Mouse (Mus musculus) Patski (cell line): ENCODE results near the gene Bcl2. TPM values are rescaled to one million over a fixed set of nuclear protein-coding genes. Genes with fewer than 3 reads are reported as not detected.

ENCODE experiments used
- ATAC-seq: fragments of 100-300 bp; one replicate; pipeline ENCODE4 v1.8.0; 2021
- CTCF ChIA-PET: fragments of 350-600 bp; sonication (Branson Sonifier 250); formaldehyde crosslinking; loops from one replicate; lab custom pipeline; 2022; ENCODE audit warnings: inconsistent platforms; lab: Charles Lee
- POLR2A ChIA-PET: fragments of 350-600 bp; sonication (Branson Sonifier 250); formaldehyde crosslinking; loops from one replicate; lab custom pipeline; 2022; ENCODE audit warnings: antibody characterized with exemption, inconsistent platforms; lab: Charles Lee
- DNase-seq: peaks from one replicate; pipeline ENCODE4 v3.0.0-alpha.2; 2011; ENCODE audit warnings: low read depth, low spot score
- H3K27me3 ChIP-seq: fragments of 371-371 bp; one replicate; pipeline ENCODE4 v1.5.1; 2021
- CTCF ChIP-seq: fragments of 100-300 bp; IDR thresholded peaks from one replicate; pipeline ENCODE4 v1.5.1; 2021
- in situ Hi-C: fragments of 300-500 bp; cut with MboI; formaldehyde crosslinking; loops from 3 replicates; pipeline ENCODE4 v1.11.1; 2018; ENCODE audit warnings: low pct_unique_long_range_greater_than_20kb, mixed read lengths
- polyA plus RNA-seq: library from polyadenylated mRNA; unstranded; gene quantifications from one replicate; pipeline ENCODE4 v1.2.3, GENCODE M21; 2021

Gene Bcl2
- polyA plus RNA-seq, 1 experiment from 2014 or later: 11.7 TPM

- ATAC-seq: peak; percentile 87
- no peaks in the 10 kb centered on the region for H3K27me3 ChIP-seq
- no peak for TF ChIP-seq CTCF
- in situ Hi-C loops: loop anchor here (5.0 to 10.0 kb wide), 2 partner anchors 72 to 225 kb away; no protein-coding TSS in a partner anchor
- DNase-seq: peak; percentile 88
- ChIA-PET CTCF (interaction anchor here (0.7 to 6.6 kb wide), 9 partner anchors 11 to 84 kb away, joined by 3 to 55 read pairs (median 3); no protein-coding TSS in a partner anchor), POLR2A (interaction anchor here (0.9 to 1.2 kb wide), 3 partner anchors 71 to 82 kb away, joined by 3 read pairs; no protein-coding TSS in a partner anchor)
Observed at GRCm38 (mm10) chr1:106629931-106630682, 84.0 kb downstream of the Bcl2 start.

- H3K27me3 ChIP-seq: no peaks in the 10 kb centered on the region
- CTCF ChIA-PET: interaction anchor here (0.7 to 6.6 kb wide), 9 partner anchors 11 to 84 kb away, joined by 3 to 55 read pairs (median 3); no protein-coding TSS in a partner anchor
- ATAC-seq: peak; percentile 72
- POLR2A ChIA-PET: interaction anchor here (0.9 to 1.2 kb wide), 3 partner anchors 70 to 83 kb away, joined by 3 read pairs; no protein-coding TSS in a partner anchor
- no peak for TF ChIP-seq CTCF
- in situ Hi-C loops: loop anchor here (10.0 kb wide), 1 partner anchor 225 kb away; no protein-coding TSS in a partner anchor
- DNase-seq: peak; percentile 80
Observed at GRCm38 (mm10) chr1:106629470-106629830, 84.6 kb downstream of the Bcl2 start.

GRCm38 (mm10) chr1:106628718-106629469 is 85.2 kb downstream of the Bcl2 start:
- peak; percentile 82 for TF ChIP-seq CTCF
- no peaks in the 10 kb centered on the region for H3K27me3 ChIP-seq
- ATAC-seq (peak; percentile 31), DNase-seq (no peak)
- ChIA-PET CTCF (interaction anchor here (0.9 to 6.6 kb wide), 14 partner anchors 12 to 728 kb away, joined by 3 to 55 read pairs (median 3); no protein-coding TSS in a partner anchor), POLR2A (interaction anchor here (0.9 to 1.2 kb wide), 4 partner anchors 12 to 84 kb away, joined by 3 read pairs; no protein-coding TSS in a partner anchor)
- in situ Hi-C loops: loop anchor here (10.0 kb wide), 1 partner anchor 224 kb away; no protein-coding TSS in a partner anchor

- ChIA-PET CTCF (interaction anchor here (0.9 to 6.6 kb wide), 14 partner anchors 11 to 728 kb away, joined by 3 to 55 read pairs (median 4); no protein-coding TSS in a partner anchor), POLR2A (interaction anchor here (1.0 kb wide), 1 partner anchor 12 kb away, joined by 3 read pairs; no protein-coding TSS in a partner anchor)
- ATAC-seq (no peak), DNase-seq (no peak)
- in situ Hi-C loops: loop anchor here (10.0 kb wide), 1 partner anchor 223 kb away; no protein-coding TSS in a partner anchor
- no peaks in the 10 kb centered on the region for H3K27me3 ChIP-seq
- TF ChIP-seq CTCF: no peak
Observed at GRCm38 (mm10) chr1:106628279-106628678, 85.8 kb downstream of the Bcl2 start.

- in situ Hi-C loops: loop anchor here (10.0 kb wide), 1 partner anchor 222 kb away; no protein-coding TSS in a partner anchor
- no peak for ATAC-seq
Observed at GRCm38 (mm10) chr1:106627241-106627640, 86.8 kb downstream of the Bcl2 start.

GRCm38 (mm10) chr1:106620174-106620931 is 93.7 kb downstream of the Bcl2 start:
- TF ChIP-seq CTCF: no peak
- in situ Hi-C loops: loop anchor here (10.0 kb wide), 1 partner anchor 216 kb away; no protein-coding TSS in a partner anchor
- no peaks in the 10 kb centered on the region for H3K27me3 ChIP-seq
- ATAC-seq: peak; percentile 21
- CTCF ChIA-PET: no interaction called here
- POLR2A ChIA-PET: interaction anchor here (0.7 kb wide), 1 partner anchor 12 kb away, joined by 3 read pairs; no protein-coding TSS in a partner anchor
- no peak for DNase-seq

More at GRCm38 (mm10) chr1:106627241-106627640, 86.8 kb downstream of the Bcl2 start:
- CTCF ChIA-PET: interaction anchor here (1.0 to 6.6 kb wide), 9 partner anchors 52 to 727 kb away, joined by 3 to 55 read pairs (median 4); no protein-coding TSS in a partner anchor
- POLR2A ChIA-PET: interaction anchor here (0.6 kb wide), 1 partner anchor 38 kb away, joined by 3 read pairs; no protein-coding TSS in a partner anchor
- TF ChIP-seq CTCF: no peak
- DNase-seq: no peak
- no peaks in the 10 kb centered on the region for H3K27me3 ChIP-seq

GRCm38 (mm10) chr1:106618814-106619213 is 95.3 kb downstream of the Bcl2 start:
- no peak for ATAC-seq
- TF ChIP-seq CTCF: no peak
- no peak for DNase-seq
- in situ Hi-C loops: no loop called here
- H3K27me3 ChIP-seq: no peaks in the 10 kb centered on the region
- ChIA-PET POLR2A (no interaction called here), CTCF (interaction anchor here (1.2 kb wide), 1 partner anchor 21 kb away, joined by 3 read pairs; no protein-coding TSS in a partner anchor)

GRCm38 (mm10) chr1:106616955-106617354 is 97.1 kb downstream of the Bcl2 start:
- POLR2A ChIA-PET: no interaction called here

GRCm38 (mm10) chr1:106613371-106613770 is 100.7 kb downstream of the Bcl2 start:
- POLR2A ChIA-PET: no interaction called here
- CTCF ChIA-PET: no interaction called here
- DNase-seq (no peak), ATAC-seq (no peak)
- no peaks in the 10 kb centered on the region for H3K27me3 ChIP-seq
- no peak for TF ChIP-seq CTCF
- in situ Hi-C loops: no loop called here

More at GRCm38 (mm10) chr1:106616955-106617354, 97.1 kb downstream of the Bcl2 start:
- no peak for TF ChIP-seq CTCF
- no peak for ATAC-seq
- no peak for DNase-seq
- CTCF ChIA-PET: interaction anchor here (1.1 kb wide), 1 partner anchor 11 kb away, joined by 3 read pairs; no protein-coding TSS in a partner anchor
- in situ Hi-C loops: no loop called here
- H3K27me3 ChIP-seq: no peaks in the 10 kb centered on the region
